Mouse (Mus musculus) bone marrow, adult 2 months (tissue): Measurements from ENCODE around the gene Zfp384.

Source experiments
- CTCF ChIP-seq: fragments of 200-500 bp; IDR thresholded peaks from 2 replicates; pipeline ENCODE4 v1.5.1; 2011; ENCODE audit warnings: low read length, control low read depth; ENCODE audit not compliant: control insufficient read depth, insufficient read depth
- POLR2A ChIP-seq: fragments of 200-500 bp; IDR thresholded peaks from 2 replicates; pipeline ENCODE4 v1.6.1; 2011; ENCODE audit warnings: low read depth, mild to moderate bottlenecking, control low read depth, low read length, borderline replicate concordance; ENCODE audit not compliant: control insufficient read depth

GRCm38 (mm10) chr6:125067571-125067995 lies 58.6 kb downstream of the Zfp384 start, which contains the start of gene Lpar5:
- TF ChIP-seq CTCF (no peak), POLR2A (no peak)
